Mouse (Mus musculus) MEL (cell line): ENCODE measurements around the gene Tex2. TPM values are rescaled to one million over a fixed set of nuclear protein-coding genes. Genes with fewer than 3 reads are reported as not detected.

Experiments used
- DNase-seq: peaks from one replicate; pipeline ENCODE4 v3.0.0; 2011; ENCODE audit warnings: low read depth, low spot score
- H3K27ac ChIP-seq: 2 replicates; pipeline ENCODE4 v1.5.1; 2012; ENCODE audit warnings: low read depth, mild to moderate bottlenecking, control low read depth, low read length, moderate library complexity; ENCODE audit not compliant: control insufficient read depth
- H3K27me3 ChIP-seq, 2 experiments: fragments of 150-350 bp in 1 of 2; sonication (generic) in 1 of 2; 2 replicates each; pipeline ENCODE4 v1.6.1; 2012; ENCODE audit warnings: low read length in 2 of 2, mild to moderate bottlenecking in 2 of 2, improper control_type of control experiment in 1 of 2, moderate library complexity in 1 of 2; ENCODE audit not compliant: insufficient read depth in 2 of 2, control insufficient read depth in 1 of 2
- H3K36me3 ChIP-seq, 2 experiments: 2 replicates each; pipeline ENCODE4 v1.6.1; 2012 to 2014; ENCODE audit warnings: low read length in 2 of 2, improper control_type of control experiment in 1 of 2, inconsistent platforms in 1 of 2, mild to moderate bottlenecking in 1 of 2; ENCODE audit not compliant: insufficient read depth in 2 of 2, control insufficient read depth in 1 of 2
- H3K4me1 ChIP-seq, 2 experiments: fragments of 150-350 bp in 1 of 2; sonication (generic) in 1 of 2; 2 replicates each; pipeline ENCODE4 v1.6.1; 2012; ENCODE audit warnings: low read length in 2 of 2, improper control_type of control experiment in 1 of 2, mild to moderate bottlenecking in 1 of 2; ENCODE audit not compliant: insufficient read depth in 2 of 2, control insufficient read depth in 1 of 2
- H3K4me3 ChIP-seq, 2 experiments: fragments of 150-350 bp in 1 of 2; sonication (generic) in 1 of 2; 2 replicates each; pipeline ENCODE4 v1.5.1; 2012; ENCODE audit warnings: low read depth in 2 of 2, low read length in 2 of 2, mild to moderate bottlenecking in 2 of 2, moderate library complexity in 2 of 2, control low read depth in 1 of 2, improper control_type of control experiment in 1 of 2; ENCODE audit not compliant: control insufficient read depth in 1 of 2, insufficient read depth in 1 of 2
- H3K79me2 ChIP-seq: 2 replicates; pipeline ENCODE4 v1.6.1; 2012; ENCODE audit warnings: mild to moderate bottlenecking, low read length, moderate library complexity; ENCODE audit not compliant: control insufficient read depth, poor library complexity, insufficient read depth
- H3K9ac ChIP-seq: 2 replicates; pipeline ENCODE4 v1.6.1; 2012; ENCODE audit warnings: low read depth, mild to moderate bottlenecking, control low read depth, low read length, moderate library complexity; ENCODE audit not compliant: control insufficient read depth, poor library complexity, severe bottlenecking
- H3K9me3 ChIP-seq: fragments of 150-350 bp; sonication (generic); replicated peaks from 2 replicates; pipeline ENCODE4 v1.6.1; 2012; ENCODE audit warnings: mild to moderate bottlenecking, low read length, improper control_type of control experiment, moderate library complexity; ENCODE audit not compliant: insufficient read depth
- BHLHE40 ChIP-seq: IDR thresholded peaks from 2 replicates; pipeline ENCODE4 v1.6.1; 2012; ENCODE audit warnings: low read depth, mild to moderate bottlenecking, inconsistent platforms, low read length, improper control_type of control experiment, borderline replicate concordance
- CTCF ChIP-seq, 3 experiments: IDR thresholded peaks in 2 of 3; conservative IDR thresholded peaks in 1 of 3; 2 replicates each; pipeline ENCODE4 v1.5.1; 2011 to 2012; ENCODE audit warnings: low read length in 3 of 3, low read depth in 2 of 3, mild to moderate bottlenecking in 2 of 3, improper control_type of control experiment in 1 of 3, inconsistent platforms in 1 of 3, mixed read lengths in 1 of 3, moderate library complexity in 1 of 3; ENCODE audit not compliant: control insufficient read depth in 1 of 3, insufficient read depth in 1 of 3, poor library complexity in 1 of 3, severe bottlenecking in 1 of 3
- ELF1 ChIP-seq: IDR thresholded peaks from 2 replicates; pipeline ENCODE4 v1.6.1; 2014; ENCODE audit warnings: low read depth, mild to moderate bottlenecking, inconsistent platforms, low read length, improper control_type of control experiment, moderate library complexity
- EP300 ChIP-seq, 2 experiments: IDR thresholded peaks; 2 replicates each; pipeline ENCODE4 v1.6.1; 2011; ENCODE audit warnings: improper control_type of control experiment in 2 of 2, low read length in 2 of 2, low read depth in 1 of 2, mild to moderate bottlenecking in 1 of 2
- ETS1 ChIP-seq: IDR thresholded peaks from 2 replicates; pipeline ENCODE4 v1.6.1; 2012; ENCODE audit warnings: low read depth, mild to moderate bottlenecking, inconsistent platforms, low read length, improper control_type of control experiment, moderate library complexity
- GABPA ChIP-seq: IDR thresholded peaks from 2 replicates; pipeline ENCODE4 v1.6.1; 2012; ENCODE audit warnings: low read depth, mild to moderate bottlenecking, inconsistent platforms, low read length, improper control_type of control experiment, moderate library complexity
- GATA1 ChIP-seq: IDR thresholded peaks from 2 replicates; pipeline ENCODE4 v1.6.1; 2011; ENCODE audit warnings: low read depth, low read length, improper control_type of control experiment
- HCFC1 ChIP-seq: IDR thresholded peaks from 2 replicates; pipeline ENCODE4 v1.6.1; 2012; ENCODE audit warnings: low read depth, mild to moderate bottlenecking, inconsistent platforms, low read length, improper control_type of control experiment, moderate library complexity
- KAT2A ChIP-seq: conservative IDR thresholded peaks from 2 replicates; pipeline ENCODE4 v1.6.1; 2012; ENCODE audit warnings: low read depth, low read length, improper control_type of control experiment, inconsistent platforms
- MAFK ChIP-seq: IDR thresholded peaks from 2 replicates; pipeline ENCODE4 v1.6.1; 2011; ENCODE audit warnings: low read depth, mild to moderate bottlenecking, low read length, improper control_type of control experiment, borderline replicate concordance
- MAX ChIP-seq: IDR thresholded peaks from 2 replicates; pipeline ENCODE4 v1.6.1; 2011; ENCODE audit warnings: low read length, improper control_type of control experiment
- MAZ ChIP-seq: IDR thresholded peaks from 2 replicates; pipeline ENCODE4 v1.6.1; 2012; ENCODE audit warnings: low read depth, mild to moderate bottlenecking, inconsistent platforms, low read length, improper control_type of control experiment
- MEF2A ChIP-seq: IDR thresholded peaks from 2 replicates; pipeline ENCODE4 v1.6.1; 2014; ENCODE audit warnings: low read depth, mild to moderate bottlenecking, inconsistent platforms, low read length, improper control_type of control experiment; ENCODE audit not compliant: poor library complexity, insufficient replicate concordance, severe bottlenecking; ENCODE audit errors: extremely low read depth
- MYB ChIP-seq: IDR thresholded peaks from 2 replicates; pipeline ENCODE4 v1.6.1; 2011; ENCODE audit warnings: mild to moderate bottlenecking, low read depth, low read length, improper control_type of control experiment
- NELFE ChIP-seq: IDR thresholded peaks from 2 replicates; pipeline ENCODE4 v1.6.1; 2011; ENCODE audit warnings: low read depth, low read length, improper control_type of control experiment
- NRF1 ChIP-seq: IDR thresholded peaks from 2 replicates; pipeline ENCODE4 v1.6.1; 2014; ENCODE audit warnings: low read depth, mild to moderate bottlenecking, inconsistent platforms, low read length, improper control_type of control experiment, moderate library complexity; ENCODE audit not compliant: poor library complexity, insufficient read depth, severe bottlenecking
- POLR2A ChIP-seq, 2 experiments: IDR thresholded peaks; 2 replicates each; pipeline ENCODE4 v1.6.1; 2011 to 2012; ENCODE audit warnings: low read length in 2 of 2, mild to moderate bottlenecking in 2 of 2, control low read depth in 1 of 2, improper control_type of control experiment in 1 of 2, low read depth in 1 of 2, moderate library complexity in 1 of 2; ENCODE audit not compliant: control insufficient read depth in 1 of 2, insufficient read depth in 1 of 2, poor library complexity in 1 of 2
- POLR2AphosphoS2 ChIP-seq: IDR thresholded peaks from 2 replicates; pipeline ENCODE4 v1.6.1; 2011; ENCODE audit warnings: low read length, improper control_type of control experiment
- RCOR1 ChIP-seq: IDR thresholded peaks from 2 replicates; pipeline ENCODE4 v1.6.1; 2012; ENCODE audit warnings: low read depth, mild to moderate bottlenecking, inconsistent platforms, low read length, improper control_type of control experiment
- SIN3A ChIP-seq: IDR thresholded peaks from 2 replicates; pipeline ENCODE4 v1.6.1; 2012; ENCODE audit warnings: low read length, improper control_type of control experiment, inconsistent platforms
- SMC3 ChIP-seq: IDR thresholded peaks from 2 replicates; pipeline ENCODE4 v1.6.1; 2011; ENCODE audit warnings: low read depth, low read length, improper control_type of control experiment
- TBP ChIP-seq: IDR thresholded peaks from 2 replicates; pipeline ENCODE4 v1.8.0; 2011; ENCODE audit warnings: low read depth, low read length, improper control_type of control experiment
- TCF12 ChIP-seq: IDR thresholded peaks from 2 replicates; pipeline ENCODE4 v1.6.1; 2014; ENCODE audit warnings: low read depth, mild to moderate bottlenecking, inconsistent platforms, low read length, improper control_type of control experiment, moderate library complexity
- UBTF ChIP-seq: IDR thresholded peaks from 2 replicates; pipeline ENCODE4 v1.6.1; 2012; ENCODE audit warnings: low read depth, mild to moderate bottlenecking, inconsistent platforms, low read length, improper control_type of control experiment, moderate library complexity, borderline replicate concordance; ENCODE audit not compliant: insufficient read depth
- USF1 ChIP-seq: IDR thresholded peaks from 2 replicates; pipeline ENCODE4 v1.6.1; 2014; ENCODE audit warnings: low read depth, mild to moderate bottlenecking, inconsistent platforms, low read length, improper control_type of control experiment, moderate library complexity
- USF2 ChIP-seq, 2 experiments: IDR thresholded peaks; 2 replicates each; pipeline ENCODE4 v1.6.1; 2011 to 2012; ENCODE audit warnings: improper control_type of control experiment in 2 of 2, low read length in 2 of 2, borderline replicate concordance in 1 of 2, inconsistent platforms in 1 of 2, low read depth in 1 of 2, mild to moderate bottlenecking in 1 of 2; ENCODE audit not compliant: insufficient read depth in 1 of 2
- ZC3H11A ChIP-seq: IDR thresholded peaks from 2 replicates; pipeline ENCODE4 v1.6.1; 2012; ENCODE audit warnings: low read depth, mild to moderate bottlenecking, inconsistent platforms, low read length, improper control_type of control experiment
- ZKSCAN1 ChIP-seq: IDR thresholded peaks from 2 replicates; pipeline ENCODE4 v1.6.1; 2012; ENCODE audit warnings: low read depth, mild to moderate bottlenecking, inconsistent platforms, low read length, improper control_type of control experiment, moderate library complexity
- ZNF384 ChIP-seq: IDR thresholded peaks from 2 replicates; pipeline ENCODE4 v1.6.1; 2012; ENCODE audit warnings: low read depth, mild to moderate bottlenecking, inconsistent platforms, low read length, improper control_type of control experiment
- polyA plus RNA-seq, 2 experiments: library from polyadenylated mRNA; stranded (reverse) in 1 of 2; unstranded in 1 of 2; fragments of >175 nt in 1 of 2; fragments of >200 nt in 1 of 2; gene quantifications; 2 replicates each; pipeline versions ENCODE4 v1.2.1 to v1.2.4; 2012; ENCODE audit warnings: low replicate concordance in 2 of 2, low read depth in 1 of 2; ENCODE audit not compliant: insufficient read length in 2 of 2, insufficient read depth in 1 of 2, missing spikeins in 1 of 2
- total RNA-seq: library from RNA; depleted of rRNA; stranded (reverse); fragments of 300-350 nt; gene quantifications from 2 replicates; pipeline ENCODE4 v1.2.3, GENCODE M21; 2012

Gene Tex2
- total and polyA plus RNA-seq, 3 experiments = 13.7 to 24.8 TPM; not detected in 1

DNA sequence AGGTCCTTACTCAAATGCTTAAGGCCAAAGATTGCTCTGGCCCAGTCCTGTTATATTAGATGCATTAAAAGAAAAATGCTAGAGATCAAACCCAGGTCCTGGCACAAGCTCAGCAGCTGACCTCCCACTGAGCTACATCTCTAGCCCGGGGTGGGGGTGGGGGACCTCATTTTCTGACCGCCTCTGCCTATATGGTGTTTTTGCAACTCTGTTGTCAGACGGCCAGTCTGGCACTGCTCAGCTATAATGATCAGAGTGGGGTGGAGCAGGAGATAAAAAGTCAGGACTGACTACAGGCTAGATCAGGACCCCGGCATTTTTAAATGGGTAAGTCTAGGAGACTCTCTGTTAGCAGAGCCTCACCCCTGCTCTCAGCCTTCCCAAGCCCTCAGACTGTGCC is 94.8 kb downstream of the Tex2 start:
- no peak for TF ChIP-seq CTCF (IDR thresholded peaks at IDR 0.05 in 2 of 3, conservative IDR thresholded peaks at IDR 0.05 in 1 of 3; ENCODE audit: control insufficient read depth in 1 of 3, insufficient read depth in 1 of 3, low read depth in 2 of 3, low read length in 3 of 3, poor library complexity in 1 of 3, severe bottlenecking in 1 of 3)
- no peak for TF ChIP-seq MAX
- TF ChIP-seq HCFC1 = no peak
- no peak for TF ChIP-seq SMC3
- no peak for TF ChIP-seq ZNF384
- TF ChIP-seq GATA1 = no peak
- TF ChIP-seq EP300 (IDR thresholded peaks at IDR 0.05; ENCODE audit: low read depth in 1 of 2, low read length in 2 of 2) = no peak
- no peak for TF ChIP-seq BHLHE40
- no peak for TF ChIP-seq USF2 (IDR thresholded peaks at IDR 0.05; ENCODE audit: borderline replicate concordance in 1 of 2, insufficient read depth in 1 of 2, low read depth in 1 of 2, low read length in 2 of 2)
- no peak for TF ChIP-seq POLR2A (IDR thresholded peaks at IDR 0.05; ENCODE audit: control insufficient read depth in 1 of 2, insufficient read depth in 1 of 2, low read depth in 1 of 2, low read length in 2 of 2, poor library complexity in 1 of 2)
- TF ChIP-seq NELFE = no peak
- no peak for TF ChIP-seq TBP
- peaks cover 7 to 12% of the 10 kb centered on the region in 2 experiments for H3K4me1 ChIP-seq

DNA sequence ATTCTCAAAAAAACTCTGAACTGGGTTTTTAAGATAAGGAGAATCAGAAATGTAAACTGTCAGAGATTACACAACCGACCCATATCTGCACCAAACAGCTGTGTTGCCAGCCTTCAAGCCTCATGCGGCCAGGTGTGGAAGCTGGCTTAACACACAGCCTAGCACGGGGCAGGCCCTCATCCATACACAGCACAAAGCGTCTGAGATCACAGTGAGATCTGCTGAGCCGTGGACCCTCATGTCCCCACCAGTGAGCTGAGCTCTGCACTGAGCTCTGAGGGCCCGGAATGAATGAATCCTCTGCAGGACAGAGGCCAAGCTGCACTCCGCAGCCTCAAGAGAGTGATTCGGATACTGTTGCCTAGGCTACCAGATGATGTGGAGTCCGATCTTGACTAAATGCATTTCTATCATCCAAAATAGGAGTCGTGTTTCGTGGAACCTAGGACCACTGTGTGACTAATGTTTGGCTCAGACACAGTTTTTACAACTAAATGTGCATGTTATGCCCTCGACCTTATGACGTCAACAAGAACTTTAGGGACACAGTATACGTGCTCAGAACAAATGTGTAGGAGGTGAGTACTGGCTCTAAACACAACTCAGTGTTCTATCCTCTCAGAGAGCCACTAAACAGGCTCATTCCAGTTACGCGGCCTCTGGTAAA is 98.0 kb downstream of the Tex2 start:
- Histone ChIP-seq H3K4me1 (peaks cover 12 to 14% of the 10 kb centered on the region in 2 experiments), H3K79me2 (no peaks in the 10 kb centered on the region), H3K9ac (no peak overlapping the region), H3K9me3 (no peaks in the 10 kb centered on the region), H3K36me3 (peaks cover 7 to 12% of the 10 kb centered on the region in 2 experiments), H3K4me3 (no peak overlapping the region), H3K27me3 (no peaks in the 10 kb centered on the region), H3K27ac (no peak overlapping the region)
- DNase-seq = peak; percentile 73
- TF ChIP-seq HCFC1 = no peak
- no peak for TF ChIP-seq UBTF
- TF ChIP-seq POLR2AphosphoS2 = no peak
- no peak for TF ChIP-seq ZKSCAN1
- no peak for TF ChIP-seq SMC3
- peak; percentile 100 for TF ChIP-seq RCOR1
- TF ChIP-seq MAFK = peak; percentile 19; the same call in 1 of the 2 replicates
- TF ChIP-seq ELF1 = no peak
- TF ChIP-seq MAZ = no peak
- peak; percentile 86 for TF ChIP-seq MYB
- no peak for TF ChIP-seq KAT2A
- peak; percentile 93 for TF ChIP-seq ETS1
- TF ChIP-seq CTCF (IDR thresholded peaks at IDR 0.05 in 2 of 3, conservative IDR thresholded peaks at IDR 0.05 in 1 of 3; ENCODE audit: control insufficient read depth in 1 of 3, insufficient read depth in 1 of 3, low read depth in 2 of 3, low read length in 3 of 3, poor library complexity in 1 of 3, severe bottlenecking in 1 of 3) = no peak
- no peak for TF ChIP-seq USF1
- TF ChIP-seq MEF2A = no peak
- peak; percentile 99 for TF ChIP-seq TCF12
- TF ChIP-seq ZNF384 = peak; percentile 89
- TF ChIP-seq GABPA = no peak
- no peak for TF ChIP-seq NRF1
- TF ChIP-seq POLR2A (IDR thresholded peaks at IDR 0.05; ENCODE audit: control insufficient read depth in 1 of 2, insufficient read depth in 1 of 2, low read depth in 1 of 2, low read length in 2 of 2, poor library complexity in 1 of 2) = no peak
- TF ChIP-seq SIN3A = peak; percentile 76; the same call in 1 of the 2 replicates
- TF ChIP-seq ZC3H11A = no peak

More for the DNA sequence above, 94.8 kb downstream of the Tex2 start:
- Histone ChIP-seq H3K4me3 (no peak overlapping the region), H3K9ac (no peak overlapping the region), H3K36me3 (peaks cover 5 to 9% of the 10 kb centered on the region in 2 experiments; a peak in 3 of 4 replicates), H3K27me3 (no peaks in the 10 kb centered on the region), H3K79me2 (no peaks in the 10 kb centered on the region), H3K9me3 (no peaks in the 10 kb centered on the region), H3K27ac (no peak overlapping the region)
- DNase-seq = no peak
